Mouse (Mus musculus) thymus, adult 2 months (tissue): ENCODE measurements at regions not wholly inside any gene's neighbourhood (a gene's known extent, or its start where the extent isn't known, plus 50 kb on each side); places are given as distances from the start of the nearest gene placed in this dataset.

Experiments
- CTCF ChIP-seq: fragments of 200-500 bp; IDR thresholded peaks from 2 replicates; pipeline ENCODE4 v1.5.1; 2012; ENCODE audit warnings: mild to moderate bottlenecking, control low read depth, low read length, moderate library complexity, borderline replicate concordance; ENCODE audit not compliant: control insufficient read depth, poor library complexity, insufficient read depth; ENCODE audit errors: extremely low read depth
- POLR2A ChIP-seq: fragments of 200-500 bp; IDR thresholded peaks from 2 replicates; pipeline ENCODE4 v1.6.1; 2012; ENCODE audit warnings: mild to moderate bottlenecking, low read length, control low read depth, moderate library complexity; ENCODE audit not compliant: control insufficient read depth, poor library complexity, insufficient read depth; ENCODE audit errors: extremely low read depth

DNA sequence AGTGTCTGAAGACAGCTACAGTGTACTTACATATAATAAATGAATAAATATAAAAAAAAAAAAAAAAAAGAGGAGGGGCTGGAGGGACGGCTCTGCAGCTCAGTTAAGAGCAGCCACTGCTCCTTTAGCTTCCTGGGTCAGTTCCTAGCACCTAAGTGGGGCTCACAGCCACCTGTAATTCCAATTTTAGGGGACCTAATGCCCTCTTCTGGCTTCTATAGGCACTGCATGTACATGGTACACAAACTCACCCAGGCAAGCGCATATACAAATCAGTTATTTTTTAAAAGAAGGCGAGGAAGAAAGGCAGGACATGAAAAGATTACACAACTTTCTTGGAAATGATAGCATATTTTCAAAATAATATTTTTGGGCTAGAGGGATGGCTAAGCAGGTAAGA, 67.0 kb upstream of the Sall4 start:
- TF ChIP-seq CTCF (no peak), POLR2A (no peak)
